Mouse (Mus musculus): Measurements from ENCODE around the gene Olfr310.

The Olfr310 gene

DNA sequence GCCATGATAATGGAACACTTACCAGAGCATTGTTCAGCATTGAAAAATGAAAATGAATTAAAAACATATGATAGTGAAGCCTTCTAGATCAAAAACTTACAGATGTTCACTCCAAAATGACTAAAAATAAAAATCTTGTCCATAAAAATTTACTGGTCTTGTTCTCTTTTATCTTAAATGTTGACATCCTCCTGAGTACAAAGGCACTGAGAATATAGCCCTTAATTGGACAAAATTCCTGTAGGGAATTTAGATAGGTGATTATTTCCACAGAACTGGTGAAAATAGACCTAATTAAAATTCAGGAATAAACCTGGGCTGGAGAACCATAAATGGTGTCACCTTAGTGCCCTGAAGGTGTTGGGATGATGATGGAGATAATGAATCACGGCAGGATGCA is at the start of gene Olfr310:
Gene Olfr310 (minus strand): TSS at position 101 of the 400 bp plus-strand sequence.
- DNase-seq (ENCODE audit: low spot score), result no peak

DNA sequence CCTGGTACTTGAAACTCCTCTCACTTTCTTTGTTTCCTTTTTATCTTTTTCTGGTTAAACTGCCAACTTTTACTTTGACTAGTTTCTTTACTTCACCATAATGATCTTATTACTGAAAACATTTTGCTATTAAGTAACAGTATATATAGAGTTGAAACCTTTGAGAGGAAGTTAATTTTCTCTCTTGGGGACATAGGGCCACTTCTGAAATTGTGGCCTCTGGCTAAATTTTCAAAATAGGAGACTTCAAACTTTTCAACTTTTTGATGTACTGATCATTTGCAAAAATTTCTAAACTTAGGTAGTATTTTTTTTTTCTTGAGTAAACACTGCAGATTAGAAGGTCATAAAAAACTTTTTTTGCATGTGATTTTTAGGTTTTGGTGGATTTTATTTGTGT is 48.6 kb upstream of the Olfr310 start, which contains the start of gene Olfr308:
Gene Olfr308 (minus strand): TSS at position 101 of the 400 bp plus-strand sequence.
- DNase-seq (ENCODE audit: low spot score), result no peak

DNA sequence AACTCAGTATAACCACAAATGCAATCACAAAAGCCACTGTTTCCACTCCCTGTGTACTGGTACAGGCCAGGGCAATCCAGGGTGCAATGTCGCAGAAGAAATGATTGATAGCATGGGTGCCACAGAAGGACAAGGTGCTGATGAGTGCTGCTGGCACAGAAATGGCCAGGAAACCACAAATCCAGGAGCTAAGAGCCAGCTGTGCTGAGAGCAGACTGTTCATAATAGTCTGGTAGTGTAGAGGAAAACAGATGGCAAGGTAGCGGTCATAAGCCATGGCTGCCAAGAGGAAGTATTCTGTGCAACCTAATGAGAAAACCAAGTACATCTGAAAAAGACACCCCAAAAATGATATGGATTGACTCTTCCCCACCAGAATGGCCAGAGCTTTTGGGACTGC is 44.4 kb upstream of the Olfr310 start:
- no peak for DNase-seq (ENCODE audit: low spot score)

DNA sequence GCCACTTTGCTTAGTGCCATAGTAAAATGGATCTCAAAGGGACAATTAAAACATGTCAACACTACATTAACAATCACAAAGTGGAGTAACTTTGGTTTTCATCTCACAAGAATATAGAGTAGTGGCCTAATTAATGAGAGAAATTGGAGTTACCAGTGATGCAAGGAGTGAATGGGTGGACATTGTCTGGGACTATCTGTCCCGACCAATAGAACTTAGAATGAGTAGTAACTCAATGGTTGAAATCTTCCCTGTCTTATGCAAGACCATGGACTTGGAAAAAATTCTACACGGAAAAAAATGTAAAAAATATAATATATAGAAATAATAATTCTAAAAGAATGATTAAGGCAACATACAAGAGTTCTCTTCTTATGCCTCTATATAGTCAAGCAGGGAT is 36.6 kb upstream of the Olfr310 start, which contains the start of gene Olfr309:
Gene Olfr309 (minus strand): TSS at position 101 of the 400 bp plus-strand sequence.
- no peak for DNase-seq (ENCODE audit: low spot score)

DNA sequence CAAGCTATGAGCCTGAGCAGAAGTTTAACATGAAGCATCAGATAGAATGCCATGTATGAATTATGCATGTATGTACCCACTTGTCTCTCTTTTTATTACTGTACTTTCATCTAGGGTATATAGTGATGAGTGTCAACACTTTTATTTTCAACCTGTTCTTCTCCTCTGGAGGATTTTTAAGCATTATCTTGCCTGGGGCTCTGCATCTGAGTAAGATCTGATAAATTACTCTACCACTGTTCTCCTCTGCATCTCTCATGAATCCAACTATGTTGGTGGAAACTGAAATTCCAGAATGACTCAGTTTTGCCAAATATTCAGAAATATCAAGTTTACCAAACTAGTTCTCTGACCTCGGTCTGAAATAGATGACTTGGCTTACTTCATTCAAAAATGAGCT is 30.8 kb downstream of the Olfr310 start, which contains the start of gene Vmn2r76:
Gene Vmn2r76 (minus strand): TSS at position 101 of the 400 bp plus-strand sequence.
- DNase-seq (ENCODE audit: low spot score), result no peak
